Mouse (Mus musculus) small intestine, adult 2 months (tissue): Measurements from ENCODE around the gene Thrb.

Source experiments
- CTCF ChIP-seq: fragments of 200-500 bp; IDR thresholded peaks from 2 replicates; pipeline ENCODE4 v1.5.1; 2012; ENCODE audit warnings: low read depth, mild to moderate bottlenecking, control low read depth, inconsistent platforms, low read length, moderate library complexity, mixed read lengths; ENCODE audit not compliant: insufficient replicate concordance, insufficient read length; ENCODE audit errors: extremely low read depth
- POLR2A ChIP-seq: fragments of 200-500 bp; IDR thresholded peaks from 2 replicates; pipeline ENCODE4 v1.6.1; 2012; ENCODE audit warnings: low read depth, mild to moderate bottlenecking, control low read depth, inconsistent platforms, low read length, moderate library complexity

- TF ChIP-seq POLR2A, result no peak
- TF ChIP-seq CTCF, result no peak
These were observed 202.6 kb downstream of the Thrb start for GRCm38 (mm10) chr14:17862651-17863050.
